Mouse (Mus musculus) embryonic stem cell, embryonic (primary cell): Measurements from ENCODE around the gene Erc2.

Experiments used
- CTCF ChIA-PET, 4 experiments: fragments of 300-600 bp in 2 of 4; fragments of 350-600 bp in 2 of 4; sonication (Branson Sonifier 250); formaldehyde crosslinking; loops; one replicate each; lab custom pipeline; 2022; ENCODE audit warnings: inconsistent platforms in 2 of 4; lab: Charles Lee
- POLR2A ChIA-PET, 4 experiments: fragments of 300-600 bp in 2 of 4; fragments of 350-600 bp in 2 of 4; sonication (Branson Sonifier 250); formaldehyde crosslinking; loops; one replicate each; lab custom pipeline; 2022; ENCODE audit warnings: antibody characterized with exemption in 4 of 4, inconsistent platforms in 1 of 4; lab: Charles Lee

Gene Erc2

DNA sequence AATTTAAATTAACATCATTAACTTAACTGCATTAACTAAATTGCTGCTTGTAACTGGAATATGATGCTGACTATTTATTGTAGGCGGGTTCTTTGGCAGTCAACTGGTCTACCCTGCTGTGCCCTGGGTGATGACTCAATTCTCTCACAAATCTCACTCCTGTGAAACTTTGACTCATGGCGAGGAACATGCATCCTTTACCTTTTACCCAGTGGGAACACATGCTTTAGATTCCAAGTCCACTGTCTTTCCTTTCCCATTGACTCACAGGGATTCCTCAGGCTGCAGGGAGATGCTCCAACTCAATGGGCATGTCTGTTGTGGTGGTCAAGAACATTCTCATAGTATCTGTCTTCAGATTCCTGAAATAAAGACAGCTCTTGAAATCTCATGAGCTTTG, 14.3 kb downstream of the Erc2 start:
- CTCF ChIA-PET, result no interaction called here
- POLR2A ChIA-PET, result interaction anchor here in 3 of 4 experiments (0.6 to 1.4 kb wide), 5 partner anchors 8 to 975 kb away, joined by 3 to 5 read pairs (median 4); partner anchors contain the start of gene Erc2 (in 1 of the 3)

DNA sequence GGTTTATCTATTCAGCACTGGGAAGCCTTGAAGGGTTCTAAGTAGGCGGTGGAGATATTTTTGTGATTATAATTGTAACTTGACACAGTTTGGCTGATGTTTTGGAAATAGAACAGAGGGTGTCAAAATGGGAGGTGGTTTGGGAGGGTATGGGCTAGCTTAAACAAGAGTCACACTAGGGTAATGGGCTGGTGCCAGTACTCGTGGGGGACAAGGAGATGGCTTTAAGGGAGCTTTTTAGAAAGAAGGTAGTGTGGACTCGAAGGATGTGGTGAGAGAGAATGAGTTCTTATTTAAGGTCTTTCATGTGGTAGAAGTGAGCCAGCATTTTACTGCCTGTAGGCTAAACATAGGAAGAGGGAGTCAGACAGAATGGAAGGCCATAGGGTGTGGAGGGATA, 19.2 kb downstream of the Erc2 start:
- ChIA-PET POLR2A (no interaction called here), CTCF (no interaction called here)

GRCm38 (mm10) chr14:27642981-27643380, 20.8 kb downstream of the Erc2 start:
- ChIA-PET POLR2A (interaction anchor here in 3 of 4 experiments (0.6 to 1.2 kb wide), 6 partner anchors 11 to 31 kb away, joined by 3 to 5 read pairs (median 3); partner anchors contain the start of gene Erc2 (in 1 of the 3)), CTCF (interaction anchor here in 1 of 4 experiments (0.5 kb wide), 1 partner anchor 20 kb away, joined by 3 read pairs; the partner anchor contains the start of gene Erc2)

DNA sequence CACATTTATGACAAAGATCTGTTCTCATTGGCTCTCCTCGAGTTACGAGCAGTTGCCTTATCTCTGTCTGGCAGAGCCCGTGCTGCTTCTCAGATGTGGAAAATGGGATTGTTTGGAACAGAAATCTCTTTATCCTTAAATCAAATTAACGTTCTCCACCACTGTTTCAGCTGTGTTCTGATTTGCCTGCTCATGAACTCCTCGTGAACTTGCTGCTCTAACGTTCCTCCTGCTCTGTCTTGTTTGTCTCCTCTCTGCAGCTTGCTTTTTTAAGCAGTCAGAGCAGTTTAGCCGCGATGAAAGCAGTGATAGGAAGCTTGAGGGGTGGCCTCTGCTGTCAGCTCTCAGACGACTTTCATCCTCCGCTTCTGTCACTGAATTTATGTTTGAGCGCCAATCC, 32.4 kb downstream of the Erc2 start:
- ChIA-PET CTCF (interaction anchor here in 3 of 4 experiments (0.7 to 1.5 kb wide), 5 partner anchors 37 to 87 kb away, joined by 3 to 10 read pairs (median 5); no protein-coding TSS in a partner anchor), POLR2A (interaction anchor here in 3 of 4 experiments (0.6 to 1.5 kb wide), 8 partner anchors 9 to 62 kb away, joined by 3 to 5 read pairs (median 3); no protein-coding TSS in a partner anchor)

GRCm38 (mm10) chr14:27658616-27659015, 36.4 kb downstream of the Erc2 start:
- ChIA-PET POLR2A (interaction anchor here in 2 of 4 experiments (1.1 to 2.1 kb wide), 3 partner anchors 9 to 15 kb away, joined by 5 to 6 read pairs (median 5); no protein-coding TSS in a partner anchor), CTCF (interaction anchor here in 1 of 4 experiments (0.6 kb wide), 1 partner anchor 72 kb away, joined by 5 read pairs; no protein-coding TSS in a partner anchor)

- ChIA-PET CTCF (interaction anchor here in 2 of 4 experiments (0.5 to 2.0 kb wide), 3 partner anchors 45 to 80 kb away, joined by 3 to 6 read pairs (median 6); no protein-coding TSS in a partner anchor), POLR2A (interaction anchor here in 2 of 4 experiments (0.6 to 3.5 kb wide), 5 partner anchors 8 to 591 kb away, joined by 3 to 15 read pairs (median 6); no protein-coding TSS in a partner anchor)
These were observed 39.2 kb downstream of the Erc2 start for GRCm38 (mm10) chr14:27661466-27661865.

- ChIA-PET POLR2A (interaction anchor here in 2 of 4 experiments (1.2 to 3.5 kb wide), 3 partner anchors 8 to 20 kb away, joined by 5 to 15 read pairs (median 6); no protein-coding TSS in a partner anchor), CTCF (no interaction called here)
These were observed 40.0 kb downstream of the Erc2 start for GRCm38 (mm10) chr14:27662251-27662650.

DNA sequence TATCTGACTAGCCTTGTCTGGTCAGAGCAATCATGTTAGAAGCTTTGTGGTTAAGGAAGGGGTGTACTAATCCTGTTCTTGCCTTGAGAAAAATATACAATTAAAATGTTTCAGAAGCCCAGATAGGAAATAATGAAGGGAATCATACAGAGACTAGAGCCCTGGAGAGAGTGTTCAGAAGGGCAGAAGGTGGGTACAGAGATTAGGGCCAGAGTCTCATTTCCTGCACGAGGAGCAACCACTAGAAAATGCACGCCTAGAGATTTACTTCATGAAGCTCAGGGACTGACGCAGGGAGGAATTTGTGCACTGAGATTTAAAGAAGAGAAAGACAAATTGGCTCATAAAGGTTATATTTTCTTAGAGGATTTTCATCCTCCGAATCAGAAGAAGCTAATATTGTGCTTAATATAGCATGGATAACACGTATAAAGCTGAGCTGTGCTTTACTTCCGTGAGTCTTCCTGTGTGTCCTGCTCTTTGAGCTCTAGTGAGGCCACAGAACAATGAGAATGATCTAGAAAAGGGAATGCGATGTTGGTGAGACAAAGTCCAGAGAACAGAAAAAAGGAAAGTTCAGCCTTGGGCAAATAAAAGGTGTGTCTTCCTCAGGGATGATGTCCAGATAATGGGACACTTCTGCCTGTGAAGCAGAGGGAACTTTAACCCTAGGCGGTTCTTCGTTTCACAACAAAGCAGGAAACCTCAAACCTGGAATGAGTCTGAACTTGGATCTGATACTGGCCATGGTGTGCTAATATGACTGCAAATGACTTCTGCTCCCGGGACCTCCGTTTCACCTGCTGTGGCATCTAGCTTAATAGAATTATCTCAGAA, 45.0 kb downstream of the Erc2 start:
- CTCF ChIA-PET, result interaction anchor here in 1 of 4 experiments (1.4 kb wide), 1 partner anchor 71 kb away, joined by 3 read pairs; no protein-coding TSS in a partner anchor
- POLR2A ChIA-PET, result interaction anchor here in 2 of 4 experiments (0.6 to 2.2 kb wide), 13 partner anchors 7 to 58 kb away, joined by 3 to 8 read pairs (median 4); no protein-coding TSS in a partner anchor

DNA sequence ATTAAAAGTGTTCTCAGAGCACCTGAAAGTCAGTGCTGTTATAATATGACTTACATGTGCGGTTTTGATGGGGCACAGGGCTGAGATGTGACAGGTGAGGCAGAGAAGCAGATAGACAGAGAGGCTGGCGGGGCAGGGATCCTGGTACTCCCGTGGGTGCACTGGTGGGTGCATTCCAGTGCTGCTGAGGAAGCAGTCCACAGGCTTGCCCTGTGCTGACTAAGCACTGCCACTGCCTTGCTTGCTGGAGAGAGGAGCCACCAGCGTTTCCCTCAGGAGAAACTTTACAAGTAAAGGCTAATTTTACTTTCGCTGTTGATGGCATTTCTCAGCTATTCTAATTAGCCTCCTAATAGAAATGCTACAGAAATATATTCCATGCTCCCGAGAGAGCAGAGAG, 45.9 kb downstream of the Erc2 start:
- POLR2A ChIA-PET, result interaction anchor here in 2 of 4 experiments (0.6 to 2.2 kb wide), 5 partner anchors 10 to 600 kb away, joined by 3 to 10 read pairs (median 4); partner anchors contain the start of gene Erc2 (in 1 of the 2)
- CTCF ChIA-PET, result interaction anchor here in 1 of 4 experiments (0.6 kb wide), 1 partner anchor 90 kb away, joined by 3 read pairs; no protein-coding TSS in a partner anchor

GRCm38 (mm10) chr14:27669939-27670338, 47.7 kb downstream of the Erc2 start:
- CTCF ChIA-PET, result interaction anchor here in 2 of 4 experiments (0.6 to 1.4 kb wide), 4 partner anchors 49 to 73 kb away, joined by 3 to 7 read pairs (median 6); no protein-coding TSS in a partner anchor
- POLR2A ChIA-PET, result interaction anchor here (0.6 to 2.2 kb wide), 50 partner anchors 8 to 1762 kb away, joined by 3 to 13 read pairs (median 4); partner anchors contain the start of genes Fam208a (in 2 of the 4), Ccdc66 (in 1 of the 4) and Erc2 (in 1 of the 4)

DNA sequence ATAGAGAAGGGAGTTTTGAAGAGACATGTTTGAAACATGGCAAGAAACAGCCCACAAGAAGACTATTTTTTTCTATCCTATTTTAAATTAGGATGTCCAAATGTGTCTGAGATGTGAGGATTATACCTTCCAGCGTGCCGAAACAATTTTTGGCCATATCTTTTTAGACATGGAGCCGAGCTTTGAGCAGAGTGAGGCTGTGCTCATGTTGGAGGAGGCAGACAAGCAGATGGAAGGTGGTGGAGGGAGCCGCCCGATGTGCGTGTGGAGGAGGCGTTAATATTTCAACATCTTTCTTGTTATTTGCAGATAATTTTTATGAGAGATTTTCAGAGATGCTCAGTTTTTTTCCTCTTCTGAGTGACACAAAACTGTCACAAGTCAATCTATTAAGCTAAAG, 50.5 kb downstream of the Erc2 start:
- ChIA-PET CTCF (no interaction called here), POLR2A (interaction anchor here in 2 of 4 experiments (0.5 to 4.5 kb wide), 9 partner anchors 11 to 1324 kb away, joined by 3 to 15 read pairs (median 4); partner anchors contain the start of gene Fam208a (in 1 of the 2))

DNA sequence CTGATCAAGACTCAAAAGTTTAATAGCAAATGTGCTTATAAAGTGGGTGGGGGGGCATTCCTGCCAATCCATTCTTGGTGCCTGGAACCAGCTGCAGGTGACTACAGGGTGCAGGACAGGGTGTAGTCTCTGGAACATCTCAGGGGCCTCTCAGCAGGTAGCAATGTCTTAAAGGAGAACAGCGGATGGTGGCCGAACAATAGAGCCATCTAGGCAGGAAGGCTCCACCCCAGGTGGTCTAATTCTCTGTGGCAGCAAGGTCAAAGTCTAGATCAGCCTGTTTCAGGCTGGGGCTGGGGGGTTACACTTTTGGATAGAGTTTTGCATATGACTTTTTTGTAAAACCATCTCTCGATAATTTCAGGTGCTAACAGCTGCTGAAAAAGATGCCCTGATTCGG, 51.9 kb downstream of the Erc2 start:
- ChIA-PET CTCF (no interaction called here), POLR2A (interaction anchor here in 2 of 4 experiments (0.7 to 4.5 kb wide), 19 partner anchors 8 to 385 kb away, joined by 3 to 15 read pairs (median 4); no protein-coding TSS in a partner anchor)

- ChIA-PET POLR2A (interaction anchor here in 3 of 4 experiments (0.7 to 4.5 kb wide), 17 partner anchors 8 to 385 kb away, joined by 3 to 15 read pairs (median 4); no protein-coding TSS in a partner anchor), CTCF (interaction anchor here in 1 of 4 experiments (0.7 kb wide), 1 partner anchor 664 kb away, joined by 3 read pairs; no protein-coding TSS in a partner anchor)
These were observed 52.3 kb downstream of the Erc2 start for GRCm38 (mm10) chr14:27674561-27674960.

DNA sequence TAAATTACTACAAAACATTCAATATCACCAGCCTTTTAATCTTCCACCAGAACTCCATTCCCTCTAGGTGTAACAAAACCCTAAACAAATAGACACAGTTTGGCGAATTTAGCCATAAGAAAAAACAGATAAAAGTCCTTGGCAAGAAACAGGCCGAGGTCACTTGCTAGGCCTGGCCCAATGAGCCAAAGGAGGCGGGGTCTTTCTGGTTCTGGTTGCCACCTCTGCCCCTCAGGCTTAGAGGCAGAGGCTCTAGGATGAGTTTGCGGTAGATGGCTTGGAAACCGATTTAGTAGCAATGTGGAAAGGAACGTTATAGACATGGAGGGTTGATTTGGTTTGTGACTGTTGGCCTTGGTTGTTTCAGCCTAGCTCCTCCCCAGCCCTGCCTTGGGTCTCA, 52.8 kb downstream of the Erc2 start:
- ChIA-PET CTCF (interaction anchor here in 1 of 4 experiments (0.7 kb wide), 1 partner anchor 665 kb away, joined by 3 read pairs; no protein-coding TSS in a partner anchor), POLR2A (interaction anchor here in 3 of 4 experiments (0.7 to 4.5 kb wide), 11 partner anchors 9 to 319 kb away, joined by 3 to 15 read pairs (median 5); no protein-coding TSS in a partner anchor)

GRCm38 (mm10) chr14:27682368-27683052, 60.3 kb downstream of the Erc2 start:
- POLR2A ChIA-PET, result interaction anchor here in 2 of 4 experiments (0.7 to 1.6 kb wide), 9 partner anchors 9 to 1030 kb away, joined by 3 to 6 read pairs (median 4); no protein-coding TSS in a partner anchor
- CTCF ChIA-PET, result no interaction called here

DNA sequence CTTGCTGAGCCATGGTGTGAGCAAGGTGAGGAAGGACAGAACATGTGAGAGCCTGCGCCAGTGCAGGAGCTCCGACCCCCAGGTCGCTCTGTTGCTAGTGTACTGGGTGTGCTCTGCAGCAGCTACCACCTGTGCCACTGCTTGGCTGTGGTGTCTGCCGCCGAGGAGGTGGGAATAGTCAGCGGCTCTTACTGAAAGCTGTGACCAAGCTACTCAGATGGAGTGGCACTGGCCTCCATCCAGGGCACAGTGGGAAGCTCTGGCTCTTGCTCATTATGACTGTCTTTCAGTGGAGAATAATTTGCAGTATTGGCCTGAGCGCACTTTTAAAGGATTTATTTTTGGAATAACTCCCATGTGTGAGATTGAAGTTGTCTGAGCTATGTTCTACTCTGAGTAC, 73.6 kb downstream of the Erc2 start:
- CTCF ChIA-PET, result interaction anchor here in 1 of 4 experiments (1.1 kb wide), 1 partner anchor 100 kb away, joined by 4 read pairs; no protein-coding TSS in a partner anchor
- POLR2A ChIA-PET, result interaction anchor here in 3 of 4 experiments (0.7 to 2.6 kb wide), 10 partner anchors 13 to 30 kb away, joined by 3 to 13 read pairs (median 4); no protein-coding TSS in a partner anchor

DNA sequence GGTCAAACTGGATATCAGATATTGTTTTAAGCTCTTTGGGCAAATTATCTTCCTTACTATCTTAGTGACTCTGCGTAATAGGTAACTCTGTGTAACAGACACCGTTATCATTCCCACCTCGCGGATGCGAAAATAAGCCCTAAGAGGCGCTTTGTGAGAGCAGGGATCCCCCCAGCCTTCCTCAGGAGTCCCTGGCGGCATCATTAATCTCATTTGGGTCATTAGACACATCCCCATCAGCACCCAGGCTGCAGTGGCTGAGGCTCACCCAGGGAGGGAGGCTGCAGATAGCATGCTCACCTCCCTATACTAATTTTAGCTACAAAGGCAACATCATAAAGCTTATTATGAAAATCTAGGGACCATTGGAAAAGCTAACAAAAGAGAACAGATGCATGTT, 95.1 kb downstream of the Erc2 start:
- POLR2A ChIA-PET, result interaction anchor here in 1 of 4 experiments (0.9 to 1.7 kb wide), 3 partner anchors 12 to 48 kb away, joined by 3 to 6 read pairs (median 4); no protein-coding TSS in a partner anchor
- CTCF ChIA-PET, result interaction anchor here in 1 of 4 experiments (1.2 kb wide), 1 partner anchor 121 kb away, joined by 8 read pairs; no protein-coding TSS in a partner anchor
